Mouse (Mus musculus) heart, postnatal 0 days (tissue): ENCODE results near the gene Anks1b.

Experiments
- CTCF ChIP-seq: IDR thresholded peaks from 2 replicates; pipeline ENCODE4 v1.5.1; 2016; ENCODE audit warnings: antibody characterized with exemption, control low read depth, low read depth
- EP300 ChIP-seq: IDR thresholded peaks from 2 replicates; pipeline ENCODE4 v1.6.1; 2016; ENCODE audit warnings: antibody characterized with exemption, low read depth

GRCm38 (mm10) chr10:90974491-90974890 lies 1101.2 kb downstream of the Anks1b start:
- no peak for TF ChIP-seq EP300
- TF ChIP-seq CTCF: no peak
